Mouse (Mus musculus): ENCODE measurements around the gene Mef2a. TPM values are rescaled to one million over a fixed set of nuclear protein-coding genes. Genes with fewer than 3 reads are reported as not detected.

Gene Mef2a
- total RNA-seq, 2 experiments from 2014 or later: 20.5 to 28.6 TPM

- no peak for ATAC-seq (replicated peaks; ENCODE audit: poor library complexity, severe bottlenecking)
Measured at GRCm38 (mm10) chr7:67216351-67216750, 156.3 kb downstream of the Mef2a start.

DNA sequence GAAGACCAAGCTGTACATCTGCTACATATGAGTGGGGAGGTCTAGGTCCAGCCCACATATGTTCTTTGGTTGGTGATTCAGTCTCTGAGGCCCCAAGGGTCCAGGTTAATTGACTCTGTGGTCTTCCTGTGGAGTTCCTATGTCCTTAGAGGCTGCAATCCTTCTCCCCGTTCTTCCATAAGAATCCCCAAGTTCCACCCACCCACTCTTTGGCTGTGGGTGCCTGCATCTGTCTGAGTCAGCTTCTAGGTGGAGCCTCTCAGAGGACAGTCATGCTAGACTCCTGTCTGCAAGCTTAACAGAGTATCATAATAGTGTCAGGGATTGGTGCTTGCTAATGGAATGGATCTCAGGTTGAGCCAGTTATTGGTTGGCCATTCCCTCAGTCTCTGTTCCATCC lies 159.1 kb downstream of the Mef2a start:
- ATAC-seq (replicated peaks; ENCODE audit: poor library complexity, severe bottlenecking): no peak

- ATAC-seq (replicated peaks; ENCODE audit: poor library complexity, severe bottlenecking): no peak
Measured at GRCm38 (mm10) chr7:67211971-67212370, 160.7 kb downstream of the Mef2a start.

- ATAC-seq (replicated peaks; ENCODE audit: poor library complexity, severe bottlenecking): no peak
Measured at GRCm38 (mm10) chr7:67211341-67211740, 161.3 kb downstream of the Mef2a start.

DNA sequence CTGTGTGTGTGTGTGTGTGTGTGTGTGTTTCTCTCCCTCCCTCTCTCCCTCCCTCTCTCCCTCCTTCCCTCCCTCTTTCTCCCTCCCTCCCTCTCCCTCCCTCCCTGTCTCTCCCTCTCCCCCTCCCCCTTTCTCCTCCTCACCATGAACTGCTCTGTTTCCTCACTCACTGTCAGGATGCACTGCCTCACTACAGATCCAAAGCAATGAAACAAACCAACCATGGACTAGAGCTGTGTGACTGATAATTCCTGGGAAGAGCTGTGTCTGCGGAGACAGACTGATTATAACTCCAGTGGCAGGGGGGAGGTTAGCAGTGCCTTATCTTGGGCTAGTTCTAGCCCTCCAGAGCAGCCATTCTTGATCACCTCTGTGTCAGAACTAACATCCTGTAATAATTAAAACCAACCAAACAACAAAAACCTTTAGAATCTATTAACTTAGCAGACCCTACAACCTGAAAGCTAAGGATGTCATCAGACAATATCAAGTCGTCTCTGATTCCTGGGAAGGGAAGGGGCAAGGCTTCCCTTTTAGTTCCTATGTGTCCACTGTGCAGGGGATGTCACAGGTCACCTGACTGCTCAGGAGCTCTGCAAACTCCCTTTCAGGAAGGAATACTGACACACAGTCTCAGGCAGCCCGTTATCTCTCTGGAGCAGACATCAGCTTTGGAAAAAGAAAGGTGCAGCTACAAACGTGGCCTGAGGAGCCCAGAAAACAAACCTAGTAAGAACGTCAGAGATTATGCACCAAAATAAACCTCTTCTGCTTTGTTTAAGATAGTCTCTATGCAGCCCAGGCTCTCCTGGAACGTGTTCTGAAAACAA lies 162.4 kb downstream of the Mef2a start:
- no peak for ATAC-seq (replicated peaks; ENCODE audit: poor library complexity, severe bottlenecking)

DNA sequence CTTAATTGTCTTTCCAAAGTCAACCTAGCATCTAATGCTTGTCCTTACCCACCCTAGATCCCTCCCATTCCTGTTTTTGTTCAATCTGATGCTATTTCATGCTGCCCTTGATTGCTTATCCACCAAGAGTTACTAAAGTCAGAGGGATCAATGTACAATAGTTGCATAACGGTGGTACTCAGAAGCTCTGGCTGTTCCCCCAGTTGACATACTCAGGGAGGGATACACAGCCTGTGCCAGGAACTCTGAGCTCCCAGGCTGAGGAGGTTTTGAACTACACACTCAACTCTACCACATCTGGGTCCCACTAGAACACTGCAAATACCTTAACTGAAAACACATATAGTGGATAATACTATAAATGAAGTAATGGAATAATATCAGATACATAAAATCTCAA lies 164.3 kb downstream of the Mef2a start:
- no peak for ATAC-seq (replicated peaks; ENCODE audit: poor library complexity, severe bottlenecking)

- no peak for ATAC-seq (replicated peaks; ENCODE audit: poor library complexity, severe bottlenecking)
Measured at GRCm38 (mm10) chr7:67207701-67208100, 165.0 kb downstream of the Mef2a start.

DNA sequence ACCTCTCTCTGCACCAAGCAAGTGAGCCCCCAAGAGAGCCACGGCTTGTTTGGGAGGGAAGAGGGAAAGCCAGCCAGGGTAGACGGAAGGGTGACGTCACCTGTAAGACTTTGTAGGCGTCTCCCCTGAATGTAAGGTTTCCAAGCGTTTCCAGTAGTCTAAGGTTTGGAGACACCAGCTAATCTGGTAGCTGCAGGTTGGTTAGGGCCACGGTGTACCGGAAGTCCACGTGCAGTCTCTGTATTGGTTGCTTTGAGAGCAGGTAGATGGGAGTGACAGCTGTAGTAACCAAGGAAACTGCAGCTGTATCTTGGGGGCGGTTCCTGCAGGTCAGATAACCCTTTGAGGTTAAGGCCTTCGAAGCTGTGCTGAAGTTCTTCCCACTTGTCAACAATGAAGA lies 166.2 kb downstream of the Mef2a start:
- ATAC-seq (replicated peaks; ENCODE audit: poor library complexity, severe bottlenecking): no peak

GRCm38 (mm10) chr7:67205734-67206425 lies 166.8 kb downstream of the Mef2a start:
- no peak for ATAC-seq (replicated peaks; ENCODE audit: poor library complexity, severe bottlenecking)

DNA sequence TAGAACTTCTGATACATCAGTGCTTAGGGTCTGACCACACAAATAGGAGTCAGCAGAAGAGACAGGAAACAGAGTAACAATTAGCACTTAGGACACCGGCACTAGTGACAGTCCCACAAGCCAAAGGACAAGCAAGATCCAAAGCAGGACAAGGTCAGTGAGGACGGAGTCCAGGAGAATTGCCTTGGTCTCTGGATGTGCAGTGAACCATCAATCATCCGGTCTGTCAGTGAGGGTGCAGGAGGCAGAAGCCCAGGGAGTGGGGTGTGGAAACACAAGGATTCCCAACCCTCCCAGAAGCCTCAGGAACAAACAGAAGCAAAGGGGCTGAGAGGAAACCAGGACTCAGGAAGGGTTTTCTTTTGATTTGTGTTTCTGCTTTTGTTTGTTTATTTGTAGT lies 169.0 kb downstream of the Mef2a start:
- ATAC-seq (replicated peaks; ENCODE audit: poor library complexity, severe bottlenecking): no peak

GRCm38 (mm10) chr7:67199412-67199811 lies 173.2 kb downstream of the Mef2a start:
- peak; percentile 81 for ATAC-seq (replicated peaks; ENCODE audit: poor library complexity, severe bottlenecking)

GRCm38 (mm10) chr7:67183786-67184185 lies 188.9 kb downstream of the Mef2a start:
- ATAC-seq (replicated peaks; ENCODE audit: poor library complexity, severe bottlenecking): no peak

Other genes starting within 250 kb of the Mef2a start
- gene Lysmd4, start 150.3 kb downstream of the Mef2a start, total RNA-seq (2014; fragmentation: Nextera tagmentation): 1.2 and 3.4 TPM in 2 replicates
- 4.0 and 5.8 TPM in 2 replicates for gene Lysmd4, start 150.3 kb downstream of the Mef2a start, total RNA-seq (2017)

All from granulocyte monocyte progenitor cell, adult 5-6 weeks (primary cell).